Mouse (Mus musculus) neural tube, embryonic 11.5 days (tissue): ENCODE measurements around the gene Efemp2. TPM values are rescaled to one million over a fixed set of nuclear protein-coding genes. Genes with fewer than 3 reads are reported as not detected.
"Not testable (repeated sequence)": the region's sequence is repeated elsewhere in the genome, so short reads cannot be mapped to it uniquely, and the experiment has no call there.

Source experiments
- ATAC-seq: fragments of 200-750 bp; cut with Nextera tagmentation; 2 replicates; pipeline ENCODE4 v1.8.0; 2017; ENCODE audit warnings: moderate number of reproducible peaks, mild to moderate bottlenecking, moderate TSS enrichment, moderate library complexity; ENCODE audit not compliant: insufficient read depth, low FRiP score, low TSS enrichment
- DNase-seq: peaks from one replicate; pipeline ENCODE4 v3.0.0-alpha.2; 2015; ENCODE audit warnings: low spot score
- H3K27ac ChIP-seq: fragments of 300-500 bp; sonication (generic); 2 replicates; pipeline ENCODE4 v1.5.1; 2014; ENCODE audit warnings: low read depth, mild to moderate bottlenecking, low read length
- H3K27me3 ChIP-seq: fragments of 300-500 bp; sonication (generic); 2 replicates; pipeline ENCODE4 v1.6.1; 2014; ENCODE audit warnings: mild to moderate bottlenecking, low read length, mixed read lengths; ENCODE audit not compliant: control insufficient read depth, insufficient read depth
- H3K36me3 ChIP-seq: fragments of 300-500 bp; sonication (generic); 2 replicates; pipeline ENCODE4 v1.6.1; 2014; ENCODE audit warnings: mild to moderate bottlenecking, low read length, moderate library complexity, mixed read lengths; ENCODE audit not compliant: control insufficient read depth, insufficient read depth
- H3K4me1 ChIP-seq: fragments of 300-500 bp; sonication (generic); 2 replicates; pipeline ENCODE4 v1.6.1; 2014; ENCODE audit warnings: low read length, mixed read lengths; ENCODE audit not compliant: control insufficient read depth, insufficient read depth
- H3K4me2 ChIP-seq: fragments of 300-500 bp; sonication (generic); 2 replicates; pipeline ENCODE4 v1.6.1; 2014; ENCODE audit warnings: low read depth, mild to moderate bottlenecking, moderate library complexity
- H3K4me3 ChIP-seq: fragments of 300-500 bp; sonication (generic); 2 replicates; pipeline ENCODE4 v1.5.1; 2014; ENCODE audit warnings: low read depth, low read length
- H3K9ac ChIP-seq: fragments of 300-500 bp; sonication (generic); 2 replicates; pipeline ENCODE4 v1.6.1; 2014; ENCODE audit warnings: mild to moderate bottlenecking, low read length
- H3K9me3 ChIP-seq: fragments of 300-500 bp; sonication (generic); 2 replicates; pipeline ENCODE4 v1.6.1; 2016; ENCODE audit warnings: low read length; ENCODE audit not compliant: control insufficient read depth
- WGBS: fragments of 180-500 bp; shearing (Covaris S2); extraction: QIAGEN DNeasy Blood & Tissue Kit; methylation state at CpG from one replicate; pipeline ENCODE4 v1.1.7; 2014; 5-methylcytosine and 5-hydroxymethylcytosine counted together
- polyA plus RNA-seq: library from polyadenylated mRNA; unstranded; fragments of >200 nt; fragmentation: Nextera tagmentation; extraction: Ambion mirVana; gene quantifications from 2 replicates; pipeline ENCODE4 v1.2.1, GENCODE M21; 2014

Gene Efemp2
- polyA plus RNA-seq, 1 experiment from 2014 or later, result 55.6 TPM

DNA sequence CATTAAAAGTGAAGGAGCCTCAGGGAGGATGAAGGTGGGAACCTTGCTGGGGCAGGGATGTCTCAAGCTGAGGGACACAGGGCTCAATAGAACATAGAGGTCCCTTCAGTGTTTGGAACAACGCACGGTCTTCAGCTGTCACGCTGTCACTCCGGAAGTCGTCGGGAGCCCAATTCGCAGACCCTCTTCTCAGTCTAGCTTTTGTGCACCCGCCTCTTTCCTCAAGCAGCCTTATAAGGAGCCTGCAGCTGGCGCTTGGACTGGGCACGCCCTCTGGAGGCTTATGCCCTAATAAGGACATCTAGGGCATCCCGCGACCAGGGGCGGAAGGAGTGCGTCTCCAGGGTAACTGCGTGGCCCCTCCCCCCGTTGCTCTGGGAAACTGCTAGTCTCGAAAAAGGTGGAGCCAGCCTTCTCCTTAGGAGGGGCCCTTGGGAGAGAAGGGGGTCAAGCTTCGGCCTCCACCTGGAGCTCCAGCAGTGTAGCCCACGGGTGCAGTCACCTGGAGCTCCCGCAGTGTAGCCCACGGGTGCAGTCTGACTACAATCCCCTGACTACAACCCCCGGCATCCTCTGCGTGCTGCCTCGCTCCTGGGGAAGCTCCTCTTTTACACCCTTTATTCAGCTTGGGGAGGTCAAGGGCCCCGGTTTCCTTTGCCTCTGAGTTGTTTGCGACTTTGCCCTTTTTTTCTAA is 15.3 kb downstream of the Efemp2 start:
- DNase-seq, result peak; percentile 98
- peak overlapping the region; percentile 44 for H3K4me3 ChIP-seq
- H3K36me3 ChIP-seq, result peaks cover 12% of the 10 kb centered on the region
- H3K9me3 ChIP-seq, result no peaks in the 10 kb centered on the region
- under 1% methylated on average over 26 of the region's 26 CpGs for WGBS
- H3K27me3 ChIP-seq, result no peaks in the 10 kb centered on the region
- peak; percentile 83 for ATAC-seq
- H3K9ac ChIP-seq, result peak overlapping the region; percentile 68
- H3K4me2 ChIP-seq, result peak overlapping the region; percentile 56
- peak overlapping the region; percentile 98 for H3K27ac ChIP-seq
- H3K4me1 ChIP-seq, result peaks cover 21% of the 10 kb centered on the region

DNA sequence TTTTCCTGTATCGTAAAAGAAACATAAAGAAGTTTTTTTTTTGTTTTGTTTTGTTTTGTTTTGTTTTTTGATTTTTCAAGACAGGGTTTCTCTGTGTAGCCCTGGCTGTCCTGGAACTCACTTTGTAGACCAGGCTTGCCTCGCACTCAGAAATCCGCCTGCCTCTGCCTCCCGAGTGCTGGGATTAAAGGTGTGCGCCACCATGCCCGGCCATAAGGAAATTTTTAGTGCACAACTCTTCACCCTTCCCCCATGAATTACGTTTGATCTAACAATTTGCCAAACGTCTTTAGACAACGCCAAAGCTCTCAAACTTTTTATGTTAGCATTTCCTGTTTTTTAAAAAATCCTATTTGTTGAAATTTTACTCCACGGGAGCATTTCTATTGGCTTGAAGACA is 16.0 kb downstream of the Efemp2 start:
- peaks cover 15% of the 10 kb centered on the region for H3K36me3 ChIP-seq
- not testable (repeated sequence) for H3K27me3 ChIP-seq, H3K9me3 ChIP-seq, ATAC-seq, H3K9ac ChIP-seq, H3K4me3 ChIP-seq, DNase-seq
- 55% methylated on average over 10 of the region's 10 CpGs for WGBS
- H3K27ac ChIP-seq, result 0 out of 2 replicates have a peak overlapping the region, but pooled peaks have one; percentile 98
- peaks cover 21% of the 10 kb centered on the region for H3K4me1 ChIP-seq
- 0 out of 2 replicates have a peak overlapping the region, but pooled peaks have one; percentile 7 for H3K4me2 ChIP-seq

DNA sequence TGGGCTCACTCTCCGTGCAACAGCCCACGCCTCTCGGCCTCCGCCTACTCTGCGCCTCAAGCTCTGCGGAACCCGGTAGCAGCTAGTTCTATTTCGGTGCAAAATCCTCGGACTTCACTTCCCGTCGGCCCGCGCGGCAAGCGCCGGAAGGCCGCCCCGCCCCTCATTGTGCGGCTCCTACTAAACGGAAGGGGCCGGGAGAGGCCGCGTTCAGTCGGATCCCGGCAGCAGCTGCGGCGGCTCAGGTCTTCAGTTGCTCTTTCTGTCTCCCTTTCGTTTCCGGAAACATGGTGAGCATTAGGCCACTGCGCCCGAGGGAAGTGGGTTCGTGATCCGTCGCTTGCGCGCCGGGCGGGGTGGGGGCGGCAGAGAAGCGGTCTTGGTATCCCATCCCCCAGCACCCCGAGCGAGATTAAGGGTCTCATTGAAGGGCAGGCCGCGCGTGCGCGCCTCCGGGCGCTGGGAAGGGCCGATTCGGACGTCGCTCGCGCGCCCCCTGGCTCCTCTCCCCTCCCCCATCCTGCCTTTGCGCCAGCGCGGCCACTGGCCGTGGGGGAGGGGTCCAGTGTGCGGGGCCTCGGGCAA is 16.7 kb downstream of the Efemp2 start, which contains the start of gene Cfl1:
Gene Cfl1 (plus strand): TSS at position 143 of the 585 bp plus-strand sequence.
- peak; percentile 68 for ATAC-seq
- WGBS, result under 1% methylated on average over 57 of the region's 62 CpGs
- Histone ChIP-seq H3K9me3 (no peaks in the 10 kb centered on the region), H3K27ac (peak within 1 kb of the TSS; percentile 98), H3K36me3 (peaks cover 14% of the 10 kb centered on the region), H3K9ac (peak within 1 kb of the TSS; percentile 90), H3K4me3 (peak within 1 kb of the TSS; percentile 87), H3K27me3 (no peaks in the 10 kb centered on the region), H3K4me1 (peaks cover 21% of the 10 kb centered on the region), H3K4me2 (peak within 1 kb of the TSS; percentile 89)
- peak; percentile 97 for DNase-seq

DNA sequence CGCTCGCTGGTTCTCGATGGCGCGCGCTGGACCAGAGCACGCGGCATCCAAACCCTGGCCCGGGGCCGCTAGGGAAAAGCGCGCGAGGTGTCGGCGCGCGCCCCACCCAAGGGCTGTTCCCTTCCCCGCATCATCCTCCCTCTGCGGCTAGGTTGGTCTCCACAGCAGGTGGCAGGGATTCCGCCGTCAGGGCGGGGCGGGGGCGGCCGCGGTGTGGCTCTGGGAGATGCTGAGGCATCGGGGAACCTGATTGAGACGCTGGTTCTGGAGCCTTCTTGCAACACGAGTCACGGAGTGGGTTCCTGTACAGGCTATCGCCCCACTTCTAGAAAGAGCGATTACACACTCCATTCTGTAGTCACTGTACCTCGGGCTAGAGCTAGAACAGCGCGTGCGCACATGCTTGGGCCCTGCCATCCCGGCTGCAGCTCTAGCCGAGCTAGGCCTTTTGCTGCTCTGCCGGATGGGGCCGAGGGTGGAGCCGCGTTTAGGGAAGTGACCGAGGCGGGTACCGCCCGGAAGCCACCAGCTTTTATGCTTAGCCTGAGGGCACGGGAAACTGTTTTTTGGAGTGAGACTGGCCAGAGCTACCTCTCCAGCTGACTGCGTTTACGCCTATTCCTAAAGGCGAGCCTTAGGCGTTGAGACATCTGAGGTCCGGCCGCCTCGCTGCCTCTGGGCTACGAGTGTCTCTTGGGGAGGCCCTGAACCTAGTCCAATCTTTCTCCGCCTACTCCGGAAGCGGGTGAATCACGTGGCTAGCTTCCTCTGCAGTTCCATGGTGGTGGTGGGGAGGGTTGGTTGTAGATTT is 17.3 kb downstream of the Efemp2 start:
- Histone ChIP-seq H3K27me3 (no peaks in the 10 kb centered on the region), H3K27ac (peak overlapping the region; percentile 98), H3K36me3 (peaks cover 17% of the 10 kb centered on the region), H3K4me3 (peak overlapping the region; percentile 87), H3K4me1 (peaks cover 21% of the 10 kb centered on the region), H3K4me2 (peak overlapping the region; percentile 89), H3K9ac (peak overlapping the region; percentile 90), H3K9me3 (no peaks in the 10 kb centered on the region)
- ATAC-seq (no peak), DNase-seq (peak; percentile 80)
- WGBS, result under 1% methylated on average over 59 of the region's 59 CpGs

DNA sequence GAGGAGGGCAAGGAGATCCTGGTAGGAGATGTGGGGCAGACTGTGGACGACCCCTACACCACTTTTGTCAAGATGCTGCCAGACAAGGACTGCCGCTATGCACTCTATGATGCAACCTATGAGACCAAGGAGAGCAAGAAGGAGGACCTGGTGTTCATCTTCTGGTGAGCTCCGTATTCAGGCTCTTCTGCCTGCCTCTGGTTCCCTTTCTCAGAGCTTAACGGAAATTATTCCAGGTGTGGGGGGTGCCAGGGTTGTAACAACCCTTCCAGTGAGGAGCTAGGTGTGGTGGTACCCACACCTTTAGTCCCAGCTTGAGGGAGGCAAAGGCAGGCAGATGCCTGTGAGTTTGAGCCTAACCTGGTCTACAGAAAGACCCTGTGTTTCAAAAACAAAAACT is 18.9 kb downstream of the Efemp2 start:
- Histone ChIP-seq H3K27ac (no peak overlapping the region), H3K4me3 (no peak overlapping the region), H3K9me3 (no peaks in the 10 kb centered on the region), H3K9ac (no peak overlapping the region), H3K27me3 (no peaks in the 10 kb centered on the region), H3K4me2 (no peak overlapping the region), H3K36me3 (peaks cover 20% of the 10 kb centered on the region), H3K4me1 (peaks cover 14% of the 10 kb centered on the region; the same call in 1 of the 2 replicates)
- ATAC-seq (no peak), DNase-seq (no peak)
- WGBS, result 94% methylated on average over 4 of the region's 4 CpGs

DNA sequence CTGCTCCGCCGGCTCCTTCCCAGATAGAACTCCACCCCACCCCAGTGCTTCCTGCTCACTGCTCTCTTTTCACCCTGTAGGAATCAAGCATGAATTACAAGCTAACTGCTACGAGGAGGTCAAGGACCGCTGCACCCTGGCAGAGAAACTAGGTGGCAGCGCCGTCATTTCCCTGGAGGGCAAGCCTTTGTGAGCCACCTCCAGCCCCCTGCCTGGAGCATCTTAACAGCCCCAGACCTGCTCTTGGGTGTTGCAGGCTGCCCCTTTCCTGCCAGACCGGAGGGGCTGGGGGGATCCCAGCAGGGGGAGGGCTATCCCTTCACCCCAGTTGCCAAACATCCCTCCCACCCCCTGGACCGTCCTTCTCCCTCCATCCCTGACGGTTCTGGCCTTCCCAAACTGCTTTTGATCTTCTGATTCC is 19.6 kb downstream of the Efemp2 start:
- not testable (repeated sequence) for H3K4me2 ChIP-seq, H3K27me3 ChIP-seq, H3K9ac ChIP-seq, ATAC-seq, H3K27ac ChIP-seq, H3K9me3 ChIP-seq, H3K4me3 ChIP-seq, DNase-seq
- 66% methylated on average over 9 of the region's 9 CpGs for WGBS
- Histone ChIP-seq H3K4me1 (peaks cover 14% of the 10 kb centered on the region; the same call in 1 of the 2 replicates), H3K36me3 (peaks cover 22% of the 10 kb centered on the region)

DNA sequence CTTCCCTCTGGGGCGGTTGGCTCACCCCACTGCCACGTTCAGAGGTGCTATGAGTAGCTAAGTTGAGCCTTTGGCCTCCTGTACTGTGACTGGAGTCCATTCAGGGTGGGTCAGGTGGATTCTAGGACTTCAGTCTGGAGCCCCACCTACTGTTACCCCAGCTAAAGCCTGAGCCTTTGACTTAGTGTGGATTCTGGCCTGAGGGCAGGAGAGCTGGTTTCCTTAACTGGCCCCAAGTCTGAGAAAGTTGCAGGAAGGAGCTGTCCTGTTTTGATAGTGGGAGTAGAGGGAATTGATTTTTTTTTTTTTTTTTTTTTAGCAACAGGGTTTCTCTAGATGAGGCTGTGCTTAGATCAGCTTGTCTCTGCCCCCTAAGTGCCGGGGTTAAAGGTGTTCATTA is 20.6 kb downstream of the Efemp2 start:
- ATAC-seq (no peak), DNase-seq (no peak)
- no peaks in the 10 kb centered on the region for H3K9me3 ChIP-seq
- H3K4me2 ChIP-seq, result no peak overlapping the region
- WGBS, result 87% methylated on average over 3 of the region's 3 CpGs
- no peak overlapping the region for H3K9ac ChIP-seq
- H3K27ac ChIP-seq, result no peak overlapping the region
- H3K36me3 ChIP-seq, result peaks cover 22% of the 10 kb centered on the region
- H3K27me3 ChIP-seq, result no peaks in the 10 kb centered on the region
- no peak overlapping the region for H3K4me3 ChIP-seq
- peaks cover 9% of the 10 kb centered on the region; the same call in 1 of the 2 replicates for H3K4me1 ChIP-seq

DNA sequence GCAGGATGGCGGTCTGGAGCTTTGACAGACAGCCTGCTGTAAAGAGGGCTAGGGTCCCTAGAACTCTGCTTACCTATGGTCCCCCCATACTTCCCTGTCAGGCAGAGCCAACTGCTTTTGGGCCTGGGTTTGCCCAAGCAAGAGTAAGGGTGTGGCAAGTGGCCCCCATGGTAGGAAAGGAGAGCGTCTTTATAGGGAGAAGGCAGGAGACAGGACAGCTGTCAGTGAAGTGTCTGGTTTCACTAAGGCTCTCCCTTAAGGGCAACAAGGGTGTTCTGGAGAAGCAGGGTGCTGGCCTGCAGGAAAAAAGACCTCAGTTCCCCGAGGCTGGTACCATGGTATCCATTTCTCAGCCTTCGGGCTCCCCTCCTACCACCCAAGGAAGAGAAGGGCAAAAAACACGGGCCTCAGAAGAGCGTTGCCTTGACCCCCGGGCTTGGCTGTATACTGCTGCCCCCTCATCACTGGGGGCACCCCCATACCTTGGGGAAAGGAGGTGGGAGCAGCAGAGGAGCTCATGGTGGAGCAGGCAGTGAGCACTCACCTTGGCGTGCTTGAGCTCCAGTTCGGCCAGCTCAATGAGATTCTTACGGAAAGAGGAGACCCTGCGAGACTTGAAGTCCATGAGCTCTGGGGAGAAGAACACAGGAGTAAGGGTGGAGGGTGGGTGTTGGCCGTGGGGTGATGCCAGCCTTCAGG is 21.7 kb downstream of the Efemp2 start:
- Histone ChIP-seq H3K9me3 (no peaks in the 10 kb centered on the region), H3K4me2 (no peak overlapping the region), H3K9ac (no peak overlapping the region), H3K4me3 (no peak overlapping the region), H3K27ac (no peak overlapping the region; the same call in 1 of the 2 replicates), H3K4me1 (peaks cover 8% of the 10 kb centered on the region; the same call in 1 of the 2 replicates), H3K27me3 (no peaks in the 10 kb centered on the region), H3K36me3 (peaks cover 22% of the 10 kb centered on the region)
- no peak for ATAC-seq
- no peak for DNase-seq
- 86% methylated on average over 12 of the region's 12 CpGs for WGBS
